Mouse (Mus musculus) erythroblast, embryonic 14.5 days (primary cell): ENCODE measurements around the gene Ugt1a7c.

Experiments used
- GATA1 ChIP-seq: IDR thresholded peaks from 2 replicates; pipeline ENCODE4 v1.6.1; 2012; ENCODE audit warnings: low read length, inconsistent platforms, mixed read lengths
- TAL1 ChIP-seq: IDR thresholded peaks from 3 replicates; pipeline ENCODE4 v1.6.1; 2012; ENCODE audit warnings: low read length, inconsistent platforms, mixed read lengths

DNA sequence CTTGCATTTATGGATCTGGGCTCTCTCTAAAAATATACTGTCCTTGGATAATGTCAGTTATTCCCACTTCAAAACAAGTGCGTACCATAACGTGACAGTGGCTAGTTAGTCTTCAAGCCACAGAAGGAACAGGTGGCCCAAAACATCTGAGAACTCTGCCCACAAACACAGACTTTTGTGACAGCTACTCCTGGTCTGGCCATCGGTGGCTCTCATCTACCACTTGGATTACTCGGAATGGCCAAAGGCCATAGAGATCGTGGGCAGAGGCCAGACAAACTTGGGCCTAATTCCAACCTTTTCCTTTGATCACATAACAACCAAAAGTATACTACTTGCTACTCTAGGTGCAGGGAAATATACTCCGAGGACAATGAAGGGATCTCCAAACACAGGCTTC, 173.2 kb downstream of the Ugt1a7c start:
- no peak for TF ChIP-seq GATA1
- no peak for TF ChIP-seq TAL1
